Mouse (Mus musculus): ENCODE data around the gene Dyrk1a. TPM values are rescaled to one million over a fixed set of nuclear protein-coding genes. Genes with fewer than 3 reads are reported as not detected.

The Dyrk1a gene
- total RNA-seq, 2 experiments from 2014 or later = 89.7 to 94.6 TPM

GRCm38 (mm10) chr16:94729236-94729635 lies 159.4 kb downstream of the Dyrk1a start:
- Histone ChIP-seq H3K27ac (no peak overlapping the region), H3K4me3 (no peak overlapping the region)
- intact Hi-C loops (cut with DNase I) = no loop called here
- no peak for DNase-seq (ENCODE audit: extremely low spot score in 1 of 2, low spot score in 2 of 2)
- TF ChIP-seq CTCF (IDR thresholded peaks at IDR 0.05) = peak; percentile 1

DNA sequence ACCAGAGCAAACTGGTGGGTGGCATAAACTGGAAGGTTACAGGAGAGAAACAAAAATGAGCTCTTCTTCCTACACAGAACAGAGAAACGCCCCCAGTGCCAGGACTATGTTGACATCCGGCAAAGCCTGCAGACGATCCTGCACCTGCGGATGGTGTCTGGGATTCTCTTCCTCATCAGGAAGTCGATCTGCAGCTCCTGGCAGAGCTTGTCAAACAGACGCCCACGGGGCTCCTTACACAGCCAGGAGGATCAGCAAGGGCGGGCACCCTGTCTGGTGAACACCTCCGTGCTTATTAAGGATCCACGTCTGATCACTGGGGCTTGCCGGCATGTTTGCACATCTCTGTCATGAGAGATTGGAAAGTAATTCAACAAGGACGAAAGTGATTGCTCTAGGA lies 161.2 kb downstream of the Dyrk1a start:
- peak in 1 of 2 experiments; percentile 51 for DNase-seq (ENCODE audit: extremely low spot score in 1 of 2, low spot score in 2 of 2)
- intact Hi-C loops (cut with DNase I) = no loop called here
- no peak for TF ChIP-seq CTCF (IDR thresholded peaks at IDR 0.05)
- Histone ChIP-seq H3K4me3 (no peak overlapping the region), H3K27ac (no peak overlapping the region)

DNA sequence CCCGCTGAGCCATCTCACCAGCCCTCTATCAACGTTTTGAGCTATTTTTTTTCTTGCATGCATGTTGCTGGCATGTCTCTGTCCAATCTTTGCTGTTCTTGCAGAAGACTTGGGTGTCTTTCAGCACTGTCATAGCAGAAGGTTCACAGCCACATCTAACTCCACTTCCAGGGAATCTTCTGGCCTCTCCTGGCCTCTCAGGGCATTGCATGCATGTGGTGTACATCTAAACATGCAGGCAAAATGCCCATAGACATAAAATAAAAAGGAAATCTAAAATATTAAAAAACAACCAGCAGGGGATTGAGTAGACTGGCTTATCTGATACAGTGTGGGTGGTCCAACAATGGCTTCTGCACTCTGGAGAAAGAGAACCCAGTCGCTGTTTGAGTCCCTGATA lies 165.7 kb downstream of the Dyrk1a start:
- intact Hi-C loops (cut with DNase I) = no loop called here
- Histone ChIP-seq H3K4me3 (no peak overlapping the region), H3K27ac (no peak overlapping the region)
- DNase-seq (ENCODE audit: extremely low spot score in 1 of 2, low spot score in 2 of 2) = no peak
- TF ChIP-seq CTCF (IDR thresholded peaks at IDR 0.05) = no peak; the same call in 1 of the 2 replicates

DNA sequence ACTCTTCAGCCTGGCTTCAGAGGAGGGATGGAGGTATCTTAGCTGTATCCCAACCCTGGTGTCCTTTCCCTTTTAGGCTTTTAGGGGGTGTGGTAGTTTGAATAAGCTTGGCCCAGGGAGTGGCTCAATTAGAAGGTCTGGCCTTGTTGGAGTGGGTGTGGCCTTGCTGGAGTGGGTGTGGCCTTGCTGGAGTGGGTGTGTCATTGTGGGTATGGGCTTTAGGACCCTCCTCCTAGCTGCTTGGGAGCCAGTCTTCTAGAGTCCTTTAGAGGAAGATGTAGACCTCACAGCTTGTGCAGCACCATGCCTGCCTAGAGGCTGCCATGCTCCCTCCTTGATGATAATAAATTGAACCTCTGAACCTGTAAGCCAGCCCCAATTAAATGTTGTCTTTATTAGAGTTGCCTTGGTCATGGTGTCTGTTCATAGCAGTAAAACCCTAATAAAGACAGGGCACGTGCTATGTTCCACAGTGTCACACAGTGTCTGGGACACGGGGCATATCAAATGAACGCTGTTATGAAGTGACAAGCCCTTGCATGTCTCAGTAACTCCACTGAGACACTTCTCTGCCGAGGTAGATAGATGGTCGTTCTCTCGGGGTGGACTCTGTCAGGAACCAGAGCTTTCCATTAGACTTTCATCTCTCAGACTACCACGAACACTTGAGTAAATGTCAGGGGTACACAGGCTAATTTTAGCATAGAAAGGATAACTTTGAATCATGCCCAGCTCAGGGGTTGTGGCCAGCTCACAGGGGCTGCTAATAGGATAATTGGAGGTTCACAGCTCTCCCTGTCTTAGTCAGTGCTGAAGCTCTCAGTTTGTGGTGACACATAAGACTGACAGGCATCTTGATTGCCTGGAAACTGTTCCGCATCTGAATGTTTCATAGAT lies 166.9 kb downstream of the Dyrk1a start:
- no peak overlapping the region for H3K4me3 ChIP-seq
- intact Hi-C loops (cut with DNase I) = no loop called here
- no peak overlapping the region for H3K27ac ChIP-seq
- no peak for DNase-seq (ENCODE audit: extremely low spot score in 1 of 2, low spot score in 2 of 2)
- TF ChIP-seq CTCF (IDR thresholded peaks at IDR 0.05) = no peak

DNA sequence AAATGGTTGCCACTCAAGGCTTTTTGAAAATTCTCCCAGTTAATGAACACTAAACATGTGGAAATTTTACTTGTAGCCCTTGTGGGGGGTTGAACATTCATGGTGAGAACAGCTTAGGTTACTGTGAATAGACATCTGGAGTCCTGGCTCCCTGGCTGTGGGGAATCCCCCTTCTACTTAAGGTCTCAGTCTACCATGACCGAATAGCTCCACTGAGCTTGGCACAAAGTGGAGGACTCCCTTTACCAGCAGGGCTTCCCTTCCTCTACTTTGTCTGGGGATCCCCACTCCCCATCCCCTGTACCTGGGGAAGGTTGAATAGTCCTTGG lies 167.5 kb downstream of the Dyrk1a start:
- H3K4me3 ChIP-seq = no peak overlapping the region
- intact Hi-C loops (cut with DNase I) = no loop called here
- no peak for TF ChIP-seq CTCF (IDR thresholded peaks at IDR 0.05)
- no peak for DNase-seq (ENCODE audit: extremely low spot score in 1 of 2, low spot score in 2 of 2)
- H3K27ac ChIP-seq = no peak overlapping the region

- peak; percentile 51 for TF ChIP-seq CTCF (IDR thresholded peaks at IDR 0.05)
- peak; percentile 31 to 37 for DNase-seq (ENCODE audit: extremely low spot score in 1 of 2, low spot score in 2 of 2)
- H3K4me3 ChIP-seq = no peak overlapping the region
- H3K27ac ChIP-seq = peak overlapping the region; percentile 62
- intact Hi-C loops (cut with DNase I) = loop anchor here (2.0 kb wide), 1 partner anchor 39 kb away; no protein-coding TSS in a partner anchor
Measured at GRCm38 (mm10) chr16:94743853-94744501, 174.2 kb downstream of the Dyrk1a start.

GRCm38 (mm10) chr16:94745016-94745415 lies 175.2 kb downstream of the Dyrk1a start:
- DNase-seq (ENCODE audit: extremely low spot score in 1 of 2, low spot score in 2 of 2) = no peak
- TF ChIP-seq CTCF (IDR thresholded peaks at IDR 0.05) = no peak
- no peak overlapping the region for H3K4me3 ChIP-seq
- H3K27ac ChIP-seq = no peak overlapping the region
- intact Hi-C loops (cut with DNase I) = loop anchor here (2.0 kb wide), 1 partner anchor 38 kb away; no protein-coding TSS in a partner anchor

Other genes with a start within 250 kb of the Dyrk1a start
- gene Ripply3, start 241.6 kb upstream of the Dyrk1a start, total RNA-seq (2021) = under 1 TPM; 0.29 to 0.51 TPM
- gene Ttc3, start 199.4 kb upstream of the Dyrk1a start, total RNA-seq (2021) = 100 to 1,000 TPM; 982 to 987 TPM
- gene Pigp, start 198.2 kb upstream of the Dyrk1a start, total RNA-seq (2021) = 10 to 100 TPM; 36.9 to 40.2 TPM
- gene Vps26c, start 43.2 kb upstream of the Dyrk1a start, total RNA-seq (2021) = 10 to 100 TPM; 30.5 to 35.4 TPM

Measured in left cerebral cortex, adult 2 months (tissue).